Mouse (Mus musculus): ENCODE data around the gene Lhfpl2. TPM values are rescaled to one million over a fixed set of nuclear protein-coding genes. Genes with fewer than 3 reads are reported as not detected.
A peak's percentile ranks its signal among the peaks of the same experiment; 100 is the strongest.

Lhfpl2 gene
- polyA plus RNA-seq, 1 experiment from 2014 or later = 51.5 TPM

- DNase-seq (ENCODE audit: low spot score) = no peak
- Histone ChIP-seq H3K4me1 (replicated peaks; ENCODE audit: insufficient read depth, low read length) (0 out of 2 replicates have a peak, but pooled peaks cover 3% of the 10 kb centered on the region), H3K9ac (ENCODE audit: low read depth, low read length) (no peak overlapping the region), H3K4me2 (ENCODE audit: low read length) (no peak overlapping the region), H3K27me3 (ENCODE audit: insufficient read depth, low read length) (no peaks in the 10 kb centered on the region), H3K9me3 (replicated peaks; ENCODE audit: low read length) (no peaks in the 10 kb centered on the region), H3K36me3 (ENCODE audit: insufficient read depth, low read length) (peaks cover 14% of the 10 kb centered on the region; the same call in 1 of the 2 replicates), H3K27ac (no peak overlapping the region), H3K4me3 (replicated peaks; ENCODE audit: low read depth, low read length) (no peak overlapping the region)
- 69% methylated on average over 10 of the region's 10 CpGs for WGBS
- no peak for TF ChIP-seq CTCF (IDR thresholded peaks at IDR 0.05; ENCODE audit: low read depth)
- ATAC-seq (replicated peaks; ENCODE audit: low FRiP score, low read depth) = no peak
Observed at GRCm38 (mm10) chr13:94188200-94189086, 130.8 kb downstream of the Lhfpl2 start.

- H3K4me3 ChIP-seq (replicated peaks; ENCODE audit: low read depth, low read length) = no peak overlapping the region
- no peak for ATAC-seq (replicated peaks; ENCODE audit: low FRiP score, low read depth)
- WGBS = 95% methylated on average over 1 of the region's 1 CpGs
Observed at GRCm38 (mm10) chr13:94190386-94190785, 132.8 kb downstream of the Lhfpl2 start.

GRCm38 (mm10) chr13:94193227-94193626, 135.6 kb downstream of the Lhfpl2 start:
- Histone ChIP-seq H3K27ac (no peak overlapping the region), H3K9me3 (replicated peaks; ENCODE audit: low read length) (no peaks in the 10 kb centered on the region), H3K27me3 (ENCODE audit: insufficient read depth, low read length) (no peaks in the 10 kb centered on the region), H3K4me1 (replicated peaks; ENCODE audit: insufficient read depth, low read length) (no peaks in the 10 kb centered on the region), H3K4me2 (ENCODE audit: low read length) (no peak overlapping the region), H3K36me3 (ENCODE audit: insufficient read depth, low read length) (peaks cover 20% of the 10 kb centered on the region), H3K9ac (ENCODE audit: low read depth, low read length) (no peak overlapping the region), H3K4me3 (replicated peaks; ENCODE audit: low read depth, low read length) (no peak overlapping the region)
- DNase-seq (ENCODE audit: low spot score) (no peak), ATAC-seq (replicated peaks; ENCODE audit: low FRiP score, low read depth) (no peak)
- TF ChIP-seq CTCF (IDR thresholded peaks at IDR 0.05; ENCODE audit: low read depth) = no peak
- WGBS = 78% methylated on average over 4 of the region's 4 CpGs

More at GRCm38 (mm10) chr13:94190386-94190785, 132.8 kb downstream of the Lhfpl2 start:
- no peak overlapping the region for H3K9ac ChIP-seq (ENCODE audit: low read depth, low read length)
- H3K9me3 ChIP-seq (replicated peaks; ENCODE audit: low read length) = no peaks in the 10 kb centered on the region
- DNase-seq (ENCODE audit: low spot score) = no peak
- peaks cover 8% of the 10 kb centered on the region; the same call in 1 of the 2 replicates for H3K36me3 ChIP-seq (ENCODE audit: insufficient read depth, low read length)
- H3K27me3 ChIP-seq (ENCODE audit: insufficient read depth, low read length) = no peaks in the 10 kb centered on the region
- H3K4me1 ChIP-seq (replicated peaks; ENCODE audit: insufficient read depth, low read length) = 0 out of 2 replicates have a peak, but pooled peaks cover 3% of the 10 kb centered on the region
- TF ChIP-seq CTCF (IDR thresholded peaks at IDR 0.05; ENCODE audit: low read depth) = no peak
- no peak overlapping the region for H3K27ac ChIP-seq
- H3K4me2 ChIP-seq (ENCODE audit: low read length) = no peak overlapping the region

GRCm38 (mm10) chr13:94198616-94199015, 141.0 kb downstream of the Lhfpl2 start:
- H3K9me3 ChIP-seq (replicated peaks; ENCODE audit: low read length) = no peaks in the 10 kb centered on the region
- no peak overlapping the region for H3K4me2 ChIP-seq (ENCODE audit: low read length)
- no peak overlapping the region for H3K27ac ChIP-seq
- H3K36me3 ChIP-seq (ENCODE audit: insufficient read depth, low read length) = peaks cover 16% of the 10 kb centered on the region; the same call in 1 of the 2 replicates
- ATAC-seq (replicated peaks; ENCODE audit: low FRiP score, low read depth) (no peak), DNase-seq (ENCODE audit: low spot score) (no peak)
- no peaks in the 10 kb centered on the region for H3K4me1 ChIP-seq (replicated peaks; ENCODE audit: insufficient read depth, low read length)
- WGBS = 84% methylated on average over 6 of the region's 6 CpGs
- no peak for TF ChIP-seq CTCF (IDR thresholded peaks at IDR 0.05; ENCODE audit: low read depth)
- H3K4me3 ChIP-seq (replicated peaks; ENCODE audit: low read depth, low read length) = no peak overlapping the region
- no peak overlapping the region for H3K9ac ChIP-seq (ENCODE audit: low read depth, low read length)
- H3K27me3 ChIP-seq (ENCODE audit: insufficient read depth, low read length) = no peaks in the 10 kb centered on the region

GRCm38 (mm10) chr13:94199829-94200228, 142.2 kb downstream of the Lhfpl2 start:
- Histone ChIP-seq H3K36me3 (ENCODE audit: insufficient read depth, low read length) (peaks cover 22% of the 10 kb centered on the region), H3K9me3 (replicated peaks; ENCODE audit: low read length) (no peaks in the 10 kb centered on the region), H3K9ac (ENCODE audit: low read depth, low read length) (no peak overlapping the region), H3K27me3 (ENCODE audit: insufficient read depth, low read length) (no peaks in the 10 kb centered on the region), H3K4me1 (replicated peaks; ENCODE audit: insufficient read depth, low read length) (no peaks in the 10 kb centered on the region), H3K27ac (no peak overlapping the region), H3K4me2 (ENCODE audit: low read length) (no peak overlapping the region), H3K4me3 (replicated peaks; ENCODE audit: low read depth, low read length) (no peak overlapping the region)
- peak; percentile 75 for DNase-seq (ENCODE audit: low spot score)
- WGBS = 26% methylated on average over 8 of the region's 8 CpGs
- no peak for ATAC-seq (replicated peaks; ENCODE audit: low FRiP score, low read depth)
- no peak for TF ChIP-seq CTCF (IDR thresholded peaks at IDR 0.05; ENCODE audit: low read depth)

GRCm38 (mm10) chr13:94205234-94205633, 147.6 kb downstream of the Lhfpl2 start:
- no peak overlapping the region for H3K9ac ChIP-seq (ENCODE audit: low read depth, low read length)
- no peaks in the 10 kb centered on the region for H3K4me1 ChIP-seq (replicated peaks; ENCODE audit: insufficient read depth, low read length)
- H3K27me3 ChIP-seq (ENCODE audit: insufficient read depth, low read length) = no peaks in the 10 kb centered on the region
- peak; percentile 86 for TF ChIP-seq CTCF (IDR thresholded peaks at IDR 0.05; ENCODE audit: low read depth)
- H3K9me3 ChIP-seq (replicated peaks; ENCODE audit: low read length) = no peaks in the 10 kb centered on the region
- H3K36me3 ChIP-seq (ENCODE audit: insufficient read depth, low read length) = peaks cover 22% of the 10 kb centered on the region
- no peak overlapping the region for H3K4me3 ChIP-seq (replicated peaks; ENCODE audit: low read depth, low read length)
- H3K4me2 ChIP-seq (ENCODE audit: low read length) = no peak overlapping the region
- DNase-seq (ENCODE audit: low spot score) (peak; percentile 92), ATAC-seq (replicated peaks; ENCODE audit: low FRiP score, low read depth) (peak; percentile 79)
- WGBS = 13% methylated on average over 6 of the region's 6 CpGs
- H3K27ac ChIP-seq = no peak overlapping the region
